Mouse (Mus musculus) cortical plate, adult 2 months (tissue): ENCODE measurements around the gene Rap1gap.

ENCODE experiments used
- CTCF ChIP-seq: fragments of 200-500 bp; IDR thresholded peaks from 2 replicates; pipeline ENCODE4 v1.5.1; 2011; ENCODE audit warnings: mild to moderate bottlenecking, control low read depth, low read length; ENCODE audit not compliant: insufficient read depth; ENCODE audit errors: extremely low read depth
- POLR2A ChIP-seq: fragments of 200-500 bp; IDR thresholded peaks from 2 replicates; pipeline ENCODE4 v1.6.1; 2011; ENCODE audit warnings: mild to moderate bottlenecking, low read length, control low read depth; ENCODE audit not compliant: insufficient read depth; ENCODE audit errors: extremely low read depth

- TF ChIP-seq CTCF (no peak), POLR2A (no peak)
Measured at GRCm38 (mm10) chr4:137737760-137738159, 73.2 kb downstream of the Rap1gap start.
